Mouse (Mus musculus): ENCODE measurements at regions not wholly inside any gene's neighbourhood (a gene's known extent, or its start where the extent isn't known, plus 50 kb on each side); places are given as distances from the start of the nearest gene placed in this dataset.

GRCm38 (mm10) chr14:72848271-72848955, 138.6 kb upstream of the Fndc3a start:
- H3K9ac ChIP-seq (ENCODE audit: low read depth, poor library complexity, severe bottlenecking): peak overlapping the region; percentile 61
- no peaks in the 10 kb centered on the region for H3K36me3 ChIP-seq (ENCODE audit: control insufficient read depth, insufficient read depth, low read length, poor library complexity, severe bottlenecking)
- H3K9me3 ChIP-seq (replicated peaks; ENCODE audit: control insufficient read depth, insufficient read depth, low read length, poor library complexity, severe bottlenecking): no peaks in the 10 kb centered on the region
- peak overlapping the region; percentile 81 for H3K27ac ChIP-seq (ENCODE audit: insufficient read depth, low read length)
- no peak overlapping the region for H3K4me3 ChIP-seq (ENCODE audit: low read depth, low read length)
- H3K4me1 ChIP-seq (ENCODE audit: control insufficient read depth, insufficient read depth, low read length): peaks cover 8% of the 10 kb centered on the region
- H3K27me3 ChIP-seq (ENCODE audit: control insufficient read depth, insufficient read depth, low read length, poor library complexity, severe bottlenecking): no peaks in the 10 kb centered on the region
- TF ChIP-seq CTCF (IDR thresholded peaks at IDR 0.05; ENCODE audit: low read depth, low read length): no peak
- no peak for TF ChIP-seq POLR2A (IDR thresholded peaks at IDR 0.05; ENCODE audit: insufficient read depth, low read length)
- peak; percentile 65; the same call in 1 of the 2 replicates for TF ChIP-seq EP300 (IDR thresholded peaks at IDR 0.05; ENCODE audit: insufficient read depth, low read depth, low read length)

- no peaks in the 10 kb centered on the region for H3K36me3 ChIP-seq (ENCODE audit: control insufficient read depth, insufficient read depth, low read length, poor library complexity, severe bottlenecking)
- H3K27ac ChIP-seq (ENCODE audit: insufficient read depth, low read length): peak overlapping the region; percentile 81
- H3K9me3 ChIP-seq (replicated peaks; ENCODE audit: control insufficient read depth, insufficient read depth, low read length, poor library complexity, severe bottlenecking): no peaks in the 10 kb centered on the region
- peak overlapping the region; percentile 61 for H3K9ac ChIP-seq (ENCODE audit: low read depth, poor library complexity, severe bottlenecking)
- TF ChIP-seq POLR2A (IDR thresholded peaks at IDR 0.05; ENCODE audit: insufficient read depth, low read length) (no peak), EP300 (IDR thresholded peaks at IDR 0.05; ENCODE audit: insufficient read depth, low read depth, low read length) (peak; percentile 58; the same call in 1 of the 2 replicates)
- peaks cover 8% of the 10 kb centered on the region for H3K4me1 ChIP-seq (ENCODE audit: control insufficient read depth, insufficient read depth, low read length)
- peak overlapping the region; percentile 9 for H3K4me3 ChIP-seq (ENCODE audit: low read depth, low read length)
- no peaks in the 10 kb centered on the region for H3K27me3 ChIP-seq (ENCODE audit: control insufficient read depth, insufficient read depth, low read length, poor library complexity, severe bottlenecking)
These were observed 137.7 kb upstream of the Fndc3a start for GRCm38 (mm10) chr14:72847466-72847865.

DNA sequence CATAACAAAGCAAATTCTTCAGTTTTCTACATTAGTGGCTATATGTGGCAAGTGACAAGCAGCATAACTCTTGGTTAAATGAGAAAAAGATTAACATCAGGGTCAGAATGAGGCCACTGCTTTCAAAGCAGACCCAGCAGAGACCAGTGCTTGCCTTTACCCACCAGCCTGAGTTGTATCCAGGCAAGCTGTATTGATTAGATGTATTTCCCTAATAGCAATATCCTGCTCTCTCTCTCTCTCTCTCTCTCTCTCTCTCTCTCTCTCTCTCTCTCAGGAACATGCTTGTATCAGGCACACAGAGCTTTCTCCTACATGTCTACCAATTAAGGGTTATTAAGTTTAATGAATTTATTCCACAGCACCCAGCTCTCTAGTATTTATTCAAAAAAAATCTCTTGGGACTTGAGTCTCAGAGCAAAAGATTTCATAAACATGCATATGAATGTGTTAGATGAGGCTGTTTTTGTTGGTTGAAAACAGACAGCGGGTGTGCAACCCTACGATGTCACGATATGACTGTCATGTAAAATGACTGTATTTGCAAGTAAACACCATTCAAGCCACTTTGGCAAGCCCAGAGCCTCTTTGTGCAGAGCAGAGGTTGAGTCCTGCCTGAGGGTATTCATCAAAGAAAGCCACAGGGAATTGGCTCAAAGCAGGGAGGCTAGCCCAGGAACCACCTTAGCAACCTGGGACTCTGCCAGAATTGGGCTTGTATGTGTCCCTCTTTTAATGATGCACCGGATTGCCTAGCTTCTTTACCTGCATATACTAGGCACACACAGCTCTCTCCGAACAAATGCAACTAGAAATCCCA, 136.0 kb upstream of the Fndc3a start:
- peak overlapping the region; percentile 58; the same call in 1 of the 2 replicates for H3K9ac ChIP-seq (ENCODE audit: low read depth, poor library complexity, severe bottlenecking)
- no peaks in the 10 kb centered on the region for H3K9me3 ChIP-seq (replicated peaks; ENCODE audit: control insufficient read depth, insufficient read depth, low read length, poor library complexity, severe bottlenecking)
- peak overlapping the region; percentile 75 for H3K4me3 ChIP-seq (ENCODE audit: low read depth, low read length)
- no peaks in the 10 kb centered on the region for H3K36me3 ChIP-seq (ENCODE audit: control insufficient read depth, insufficient read depth, low read length, poor library complexity, severe bottlenecking)
- peak overlapping the region; percentile 93 for H3K27ac ChIP-seq (ENCODE audit: insufficient read depth, low read length)
- TF ChIP-seq EP300 (IDR thresholded peaks at IDR 0.05; ENCODE audit: insufficient read depth, low read depth, low read length): peak; percentile 94
- TF ChIP-seq POLR2A (IDR thresholded peaks at IDR 0.05; ENCODE audit: insufficient read depth, low read length): no peak
- TF ChIP-seq CTCF (IDR thresholded peaks at IDR 0.05; ENCODE audit: low read depth, low read length): no peak
- peaks cover 8% of the 10 kb centered on the region for H3K4me1 ChIP-seq (ENCODE audit: control insufficient read depth, insufficient read depth, low read length)
- no peaks in the 10 kb centered on the region for H3K27me3 ChIP-seq (ENCODE audit: control insufficient read depth, insufficient read depth, low read length, poor library complexity, severe bottlenecking)

DNA sequence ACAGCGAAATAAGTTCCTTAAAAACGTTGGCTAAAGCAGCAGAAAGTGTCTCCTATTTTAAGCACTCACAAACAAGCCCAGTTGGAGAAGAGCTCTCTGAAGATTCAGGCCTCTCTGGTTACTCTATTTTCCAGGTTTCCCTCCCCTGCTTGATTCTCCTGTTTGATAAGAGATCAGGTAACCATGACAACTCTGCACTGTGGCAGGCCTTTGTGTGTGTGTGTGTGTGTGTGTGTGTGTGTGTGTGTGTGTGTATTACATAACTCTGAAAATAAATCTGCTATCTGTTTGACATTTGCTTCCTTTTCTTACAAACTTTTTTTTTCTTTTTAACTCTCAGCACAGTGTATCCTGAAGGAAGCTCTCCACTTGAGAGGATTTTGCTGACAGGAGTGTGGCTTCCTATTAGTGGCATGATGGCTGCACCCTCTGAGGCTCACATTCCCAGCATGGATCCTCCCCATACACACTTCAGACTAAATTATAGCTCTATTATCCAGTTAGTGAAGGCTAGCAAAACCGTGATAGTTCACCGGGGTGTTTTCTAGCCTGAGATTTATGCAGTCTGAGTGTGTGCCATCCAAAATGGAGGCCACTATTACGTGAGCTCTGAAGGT, 135.1 kb upstream of the Fndc3a start:
- Histone ChIP-seq H3K4me1 (ENCODE audit: control insufficient read depth, insufficient read depth, low read length) (peaks cover 8% of the 10 kb centered on the region), H3K36me3 (ENCODE audit: control insufficient read depth, insufficient read depth, low read length, poor library complexity, severe bottlenecking) (no peaks in the 10 kb centered on the region), H3K9me3 (replicated peaks; ENCODE audit: control insufficient read depth, insufficient read depth, low read length, poor library complexity, severe bottlenecking) (no peaks in the 10 kb centered on the region), H3K4me3 (ENCODE audit: low read depth, low read length) (no peak overlapping the region), H3K27me3 (ENCODE audit: control insufficient read depth, insufficient read depth, low read length, poor library complexity, severe bottlenecking) (no peaks in the 10 kb centered on the region), H3K27ac (ENCODE audit: insufficient read depth, low read length) (peak overlapping the region; percentile 13), H3K9ac (ENCODE audit: low read depth, poor library complexity, severe bottlenecking) (no peak overlapping the region)
- TF ChIP-seq CTCF (IDR thresholded peaks at IDR 0.05; ENCODE audit: low read depth, low read length): no peak
- TF ChIP-seq EP300 (IDR thresholded peaks at IDR 0.05; ENCODE audit: insufficient read depth, low read depth, low read length): no peak
- no peak for TF ChIP-seq POLR2A (IDR thresholded peaks at IDR 0.05; ENCODE audit: insufficient read depth, low read length)

GRCm38 (mm10) chr14:72841753-72842152, 131.9 kb upstream of the Fndc3a start:
- H3K4me3 ChIP-seq (ENCODE audit: low read depth, low read length): no peak overlapping the region
- peaks cover 3% of the 10 kb centered on the region for H3K4me1 ChIP-seq (ENCODE audit: control insufficient read depth, insufficient read depth, low read length)
- H3K36me3 ChIP-seq (ENCODE audit: control insufficient read depth, insufficient read depth, low read length, poor library complexity, severe bottlenecking): no peaks in the 10 kb centered on the region
- TF ChIP-seq EP300 (IDR thresholded peaks at IDR 0.05; ENCODE audit: insufficient read depth, low read depth, low read length): no peak
- H3K9me3 ChIP-seq (replicated peaks; ENCODE audit: control insufficient read depth, insufficient read depth, low read length, poor library complexity, severe bottlenecking): no peaks in the 10 kb centered on the region
- no peak overlapping the region for H3K9ac ChIP-seq (ENCODE audit: low read depth, poor library complexity, severe bottlenecking)
- H3K27ac ChIP-seq (ENCODE audit: insufficient read depth, low read length): no peak overlapping the region
- H3K27me3 ChIP-seq (ENCODE audit: control insufficient read depth, insufficient read depth, low read length, poor library complexity, severe bottlenecking): no peaks in the 10 kb centered on the region
